Mouse (Mus musculus): ENCODE measurements around the gene Ccm2l. TPM values are rescaled to one million over a fixed set of nuclear protein-coding genes. Genes with fewer than 3 reads are reported as not detected.

Ccm2l gene
- polyA plus RNA-seq, 1 experiment from 2014 or later: 2.4 TPM

- WGBS: 82% methylated on average over 6 of the region's 6 CpGs
- ATAC-seq (ENCODE audit: low FRiP score, low TSS enrichment): no peak
These were observed 19.8 kb downstream of the Ccm2l start for GRCm38 (mm10) chr2:153085556-153085955.

GRCm38 (mm10) chr2:153086166-153086565, 20.4 kb downstream of the Ccm2l start:
- H3K36me3 ChIP-seq (ENCODE audit: insufficient read depth, low read length): no peaks in the 10 kb centered on the region
- no peak overlapping the region for H3K4me2 ChIP-seq (replicated peaks; ENCODE audit: low read depth, low read length)
- H3K9me3 ChIP-seq (ENCODE audit: low read length): no peaks in the 10 kb centered on the region
- no peak overlapping the region for H3K27ac ChIP-seq (ENCODE audit: low read length)
- H3K9ac ChIP-seq (replicated peaks; ENCODE audit: low read length): no peak overlapping the region
- no peak for ATAC-seq (ENCODE audit: low FRiP score, low TSS enrichment)
- H3K27me3 ChIP-seq (ENCODE audit: insufficient read depth, low read length): no peaks in the 10 kb centered on the region
- H3K4me3 ChIP-seq (ENCODE audit: low read length): no peak overlapping the region
- WGBS: 82% methylated on average over 4 of the region's 4 CpGs
- peaks cover 5% of the 10 kb centered on the region; the same call in 1 of the 2 replicates for H3K4me1 ChIP-seq (ENCODE audit: insufficient read depth, low read length)

More at GRCm38 (mm10) chr2:153085556-153085955, 19.8 kb downstream of the Ccm2l start:
- Histone ChIP-seq H3K36me3 (ENCODE audit: insufficient read depth, low read length) (no peaks in the 10 kb centered on the region), H3K9ac (replicated peaks; ENCODE audit: low read length) (no peak overlapping the region), H3K27ac (ENCODE audit: low read length) (no peak overlapping the region), H3K4me1 (ENCODE audit: insufficient read depth, low read length) (peaks cover 3% of the 10 kb centered on the region; the same call in 1 of the 2 replicates), H3K9me3 (ENCODE audit: low read length) (no peaks in the 10 kb centered on the region), H3K4me3 (ENCODE audit: low read length) (no peak overlapping the region), H3K27me3 (ENCODE audit: insufficient read depth, low read length) (no peaks in the 10 kb centered on the region), H3K4me2 (replicated peaks; ENCODE audit: low read depth, low read length) (no peak overlapping the region)

GRCm38 (mm10) chr2:153087091-153087490, 21.3 kb downstream of the Ccm2l start:
- no peak for ATAC-seq (ENCODE audit: low FRiP score, low TSS enrichment)
- Histone ChIP-seq H3K4me1 (ENCODE audit: insufficient read depth, low read length) (peaks cover 5% of the 10 kb centered on the region; the same call in 1 of the 2 replicates), H3K4me2 (replicated peaks; ENCODE audit: low read depth, low read length) (no peak overlapping the region), H3K9ac (replicated peaks; ENCODE audit: low read length) (no peak overlapping the region), H3K27me3 (ENCODE audit: insufficient read depth, low read length) (no peaks in the 10 kb centered on the region), H3K36me3 (ENCODE audit: insufficient read depth, low read length) (no peaks in the 10 kb centered on the region), H3K4me3 (ENCODE audit: low read length) (no peak overlapping the region), H3K27ac (ENCODE audit: low read length) (no peak overlapping the region), H3K9me3 (ENCODE audit: low read length) (no peaks in the 10 kb centered on the region)
- 88% methylated on average over 10 of the region's 10 CpGs for WGBS

- no peak overlapping the region for H3K27ac ChIP-seq (ENCODE audit: low read length)
- WGBS: 63% methylated on average over 2 of the region's 2 CpGs
- ATAC-seq (ENCODE audit: low FRiP score, low TSS enrichment): no peak
- H3K4me2 ChIP-seq (replicated peaks; ENCODE audit: low read depth, low read length): no peak overlapping the region
- no peaks in the 10 kb centered on the region for H3K27me3 ChIP-seq (ENCODE audit: insufficient read depth, low read length)
- H3K36me3 ChIP-seq (ENCODE audit: insufficient read depth, low read length): no peaks in the 10 kb centered on the region
- peaks cover 5% of the 10 kb centered on the region; the same call in 1 of the 2 replicates for H3K4me1 ChIP-seq (ENCODE audit: insufficient read depth, low read length)
- no peaks in the 10 kb centered on the region for H3K9me3 ChIP-seq (ENCODE audit: low read length)
- H3K4me3 ChIP-seq (ENCODE audit: low read length): no peak overlapping the region
- no peak overlapping the region for H3K9ac ChIP-seq (replicated peaks; ENCODE audit: low read length)
These were observed 23.6 kb downstream of the Ccm2l start for GRCm38 (mm10) chr2:153089316-153089715.

GRCm38 (mm10) chr2:153090551-153091165, 24.9 kb downstream of the Ccm2l start:
- Histone ChIP-seq H3K9me3 (ENCODE audit: low read length) (no peaks in the 10 kb centered on the region), H3K36me3 (ENCODE audit: insufficient read depth, low read length) (no peaks in the 10 kb centered on the region), H3K9ac (replicated peaks; ENCODE audit: low read length) (no peak overlapping the region), H3K4me2 (replicated peaks; ENCODE audit: low read depth, low read length) (no peak overlapping the region), H3K27ac (ENCODE audit: low read length) (no peak overlapping the region), H3K27me3 (ENCODE audit: insufficient read depth, low read length) (no peaks in the 10 kb centered on the region), H3K4me3 (ENCODE audit: low read length) (no peak overlapping the region), H3K4me1 (ENCODE audit: insufficient read depth, low read length) (peaks cover 5% of the 10 kb centered on the region; the same call in 1 of the 2 replicates)
- 30% methylated on average over 10 of the region's 10 CpGs for WGBS
- ATAC-seq (ENCODE audit: low FRiP score, low TSS enrichment): 0 out of 2 replicates have a peak, but pooled peaks have one; percentile 15

GRCm38 (mm10) chr2:153107046-153107766, 41.5 kb downstream of the Ccm2l start:
- WGBS: 34% methylated on average over 23 of the region's 23 CpGs
- no peaks in the 10 kb centered on the region for H3K9me3 ChIP-seq (ENCODE audit: low read length)
- H3K9ac ChIP-seq (replicated peaks; ENCODE audit: low read length): no peak overlapping the region
- H3K27me3 ChIP-seq (ENCODE audit: insufficient read depth, low read length): peaks cover 38% of the 10 kb centered on the region
- peak; percentile 57 for ATAC-seq (ENCODE audit: low FRiP score, low TSS enrichment)
- H3K27ac ChIP-seq (ENCODE audit: low read length): no peak overlapping the region
- peak overlapping the region; percentile 92 for H3K4me2 ChIP-seq (replicated peaks; ENCODE audit: low read depth, low read length)
- H3K36me3 ChIP-seq (ENCODE audit: insufficient read depth, low read length): no peaks in the 10 kb centered on the region
- peak overlapping the region; percentile 56 for H3K4me3 ChIP-seq (ENCODE audit: low read length)
- H3K4me1 ChIP-seq (ENCODE audit: insufficient read depth, low read length): peaks cover 17% of the 10 kb centered on the region

GRCm38 (mm10) chr2:153107802-153108201, 42.0 kb downstream of the Ccm2l start:
- WGBS: 2% methylated on average over 15 of the region's 15 CpGs
- no peak overlapping the region for H3K27ac ChIP-seq (ENCODE audit: low read length)
- H3K36me3 ChIP-seq (ENCODE audit: insufficient read depth, low read length): no peaks in the 10 kb centered on the region
- H3K9me3 ChIP-seq (ENCODE audit: low read length): no peaks in the 10 kb centered on the region
- 0 out of 2 replicates have a peak overlapping the region, but pooled peaks have one; percentile 61 for H3K9ac ChIP-seq (replicated peaks; ENCODE audit: low read length)
- H3K4me1 ChIP-seq (ENCODE audit: insufficient read depth, low read length): peaks cover 17% of the 10 kb centered on the region
- H3K4me2 ChIP-seq (replicated peaks; ENCODE audit: low read depth, low read length): peak overlapping the region; percentile 92
- H3K4me3 ChIP-seq (ENCODE audit: low read length): peak overlapping the region; percentile 56
- no peak for ATAC-seq (ENCODE audit: low FRiP score, low TSS enrichment)
- peaks cover 38% of the 10 kb centered on the region for H3K27me3 ChIP-seq (ENCODE audit: insufficient read depth, low read length)

- peak; percentile 83 for ATAC-seq (ENCODE audit: low FRiP score, low TSS enrichment)
These were observed 42.8 kb downstream of the Ccm2l start, which contains the start of gene Hck for GRCm38 (mm10) chr2:153108313-153109264. Hck (plus strand) TSS chr2:153108468.

GRCm38 (mm10) chr2:153109596-153109995, 43.8 kb downstream of the Ccm2l start:
- no peaks in the 10 kb centered on the region for H3K36me3 ChIP-seq (ENCODE audit: insufficient read depth, low read length)
- H3K9ac ChIP-seq (replicated peaks; ENCODE audit: low read length): no peak overlapping the region
- no peak overlapping the region for H3K27ac ChIP-seq (ENCODE audit: low read length)
- H3K4me2 ChIP-seq (replicated peaks; ENCODE audit: low read depth, low read length): no peak overlapping the region
- 69% methylated on average over 7 of the region's 7 CpGs for WGBS
- H3K4me3 ChIP-seq (ENCODE audit: low read length): no peak overlapping the region
- peaks cover 38% of the 10 kb centered on the region for H3K27me3 ChIP-seq (ENCODE audit: insufficient read depth, low read length)
- no peak for ATAC-seq (ENCODE audit: low FRiP score, low TSS enrichment)
- H3K9me3 ChIP-seq (ENCODE audit: low read length): no peaks in the 10 kb centered on the region
- H3K4me1 ChIP-seq (ENCODE audit: insufficient read depth, low read length): peaks cover 17% of the 10 kb centered on the region

More at GRCm38 (mm10) chr2:153108313-153109264, 42.8 kb downstream of the Ccm2l start, which contains the start of gene Hck:
- Histone ChIP-seq H3K9ac (replicated peaks; ENCODE audit: low read length) (peak within 1 kb of the TSS; percentile 61), H3K36me3 (ENCODE audit: insufficient read depth, low read length) (no peaks in the 10 kb centered on the region), H3K27me3 (ENCODE audit: insufficient read depth, low read length) (peaks cover 38% of the 10 kb centered on the region), H3K4me2 (replicated peaks; ENCODE audit: low read depth, low read length) (peak within 1 kb of the TSS; percentile 92), H3K4me3 (ENCODE audit: low read length) (peak within 1 kb of the TSS; percentile 56), H3K4me1 (ENCODE audit: insufficient read depth, low read length) (peaks cover 17% of the 10 kb centered on the region), H3K27ac (ENCODE audit: low read length) (no peak within 1 kb of the TSS), H3K9me3 (ENCODE audit: low read length) (no peaks in the 10 kb centered on the region)
- 3% methylated on average over 52 of the region's 52 CpGs for WGBS
